Mouse (Mus musculus) myocyte (in vitro differentiated cells): ENCODE measurements around the gene Mettl1. TPM values are rescaled to one million over a fixed set of nuclear protein-coding genes. Genes with fewer than 3 reads are reported as not detected.
A peak's percentile ranks its signal among the peaks of the same experiment; 100 is the strongest.

Experiments
- H3K27me3 ChIP-seq: one replicate; pipeline ENCODE4 v1.6.1; 2011; ENCODE audit not compliant: control insufficient read depth, insufficient read depth, insufficient read length
- H3K36me3 ChIP-seq: one replicate; pipeline ENCODE4 v1.6.1; 2011; ENCODE audit not compliant: control insufficient read depth, insufficient read depth
- H3K4me2 ChIP-seq: one replicate; pipeline ENCODE4 v1.6.1; 2011; ENCODE audit warnings: low read depth, control low read depth
- H3K4me3 ChIP-seq: one replicate; pipeline ENCODE4 v1.5.1; 2011; ENCODE audit warnings: mild to moderate bottlenecking, control low read depth, moderate library complexity
- H3K79me2 ChIP-seq: one replicate; pipeline ENCODE4 v1.6.1; 2011; ENCODE audit not compliant: control insufficient read depth, insufficient read depth
- H3ac ChIP-seq: one replicate; pipeline ENCODE4 v1.6.1; 2011; ENCODE audit not compliant: control insufficient read depth, insufficient read length
- CEBPB ChIP-seq: IDR thresholded peaks from 2 replicates; pipeline ENCODE4 v1.6.1; 2011; ENCODE audit warnings: mild to moderate bottlenecking, moderate library complexity; ENCODE audit not compliant: poor library complexity, insufficient read depth, severe bottlenecking
- E2F4 ChIP-seq: IDR thresholded peaks from one replicate; pipeline ENCODE4 v1.6.1; 2011; ENCODE audit warnings: mild to moderate bottlenecking, control low read depth, moderate library complexity; ENCODE audit not compliant: insufficient read depth
- MAX ChIP-seq: IDR thresholded peaks from one replicate; pipeline ENCODE4 v1.6.1; 2011; ENCODE audit warnings: low read depth, mild to moderate bottlenecking, control low read depth
- MYOD1 ChIP-seq, 3 experiments: IDR thresholded peaks; one replicate each; pipeline ENCODE4 v1.6.1; 2011; ENCODE audit warnings: control low read depth in 2 of 3, low read depth in 2 of 3, mild to moderate bottlenecking in 2 of 3, moderate library complexity in 1 of 3; ENCODE audit not compliant: insufficient read length in 2 of 3, control insufficient read depth in 1 of 3
- MYOG ChIP-seq, 3 experiments: IDR thresholded peaks; one replicate each; pipeline ENCODE4 v1.6.1; 2011; ENCODE audit warnings: control low read depth in 2 of 3, low read depth in 2 of 3, mild to moderate bottlenecking in 2 of 3; ENCODE audit not compliant: insufficient read length in 2 of 3, control insufficient read depth in 1 of 3, insufficient read depth in 1 of 3
- POLR2A ChIP-seq: IDR thresholded peaks from one replicate; pipeline ENCODE4 v1.6.1; 2011; ENCODE audit warnings: low read depth, mild to moderate bottlenecking, control low read depth, moderate library complexity; ENCODE audit not compliant: insufficient read length
- POLR2AphosphoS2 ChIP-seq: IDR thresholded peaks from one replicate; pipeline ENCODE4 v1.6.1; 2011; ENCODE audit warnings: low read depth, control low read depth; ENCODE audit not compliant: insufficient read length
- REST ChIP-seq: IDR thresholded peaks from one replicate; pipeline ENCODE4 v1.6.1; 2011; ENCODE audit warnings: mild to moderate bottlenecking, control low read depth, moderate library complexity; ENCODE audit not compliant: insufficient read depth, insufficient read length
- SRF ChIP-seq: IDR thresholded peaks from one replicate; pipeline ENCODE4 v1.6.1; 2011; ENCODE audit warnings: low read depth; ENCODE audit not compliant: control insufficient read depth, insufficient read length
- TCF12 ChIP-seq: IDR thresholded peaks from one replicate; pipeline ENCODE4 v1.6.1; 2011; ENCODE audit warnings: mild to moderate bottlenecking, control low read depth; ENCODE audit not compliant: poor library complexity, insufficient read depth, severe bottlenecking
- TCF3 ChIP-seq: IDR thresholded peaks from one replicate; pipeline ENCODE4 v1.6.1; 2011; ENCODE audit warnings: low read depth, control low read depth; ENCODE audit not compliant: insufficient read length
- USF1 ChIP-seq: IDR thresholded peaks from one replicate; pipeline ENCODE4 v1.6.1; 2011; ENCODE audit warnings: low read depth, mild to moderate bottlenecking, control low read depth, moderate library complexity
- polyA plus RNA-seq: library from polyadenylated mRNA; unstranded; fragments of >200 nt; fragmentation: generic; extraction: Trizol; gene quantifications from one replicate; pipeline ENCODE4 v1.2.1, GENCODE M21; 2012; ENCODE audit warnings: missing spikeins

Mettl1 gene
- polyA plus RNA-seq, 1 experiment, result 17.2 TPM

DNA sequence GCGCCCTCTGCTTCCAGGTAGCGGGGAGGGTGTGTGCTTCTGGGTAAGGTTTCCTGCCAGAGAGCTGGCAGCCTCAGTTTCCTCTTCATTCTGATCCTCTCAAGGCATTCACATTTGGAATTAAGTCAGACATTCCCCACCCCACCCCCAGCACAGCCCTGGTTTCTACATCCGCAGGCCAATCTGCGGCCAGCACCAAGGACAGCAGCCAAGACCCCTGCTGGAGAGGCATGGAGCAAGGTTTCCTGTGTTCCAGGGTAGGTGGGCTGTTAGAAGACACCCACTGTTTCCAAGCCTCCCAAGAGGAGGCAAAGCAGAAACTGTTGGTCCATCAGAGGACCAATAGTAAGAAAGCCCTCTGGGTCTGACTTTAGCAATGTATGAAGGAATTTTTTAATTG lies 13.4 kb downstream of the Mettl1 start:
- Histone ChIP-seq H3ac (no peak overlapping the region), H3K27me3 (peaks cover 2% of the 10 kb centered on the region), H3K79me2 (no peaks in the 10 kb centered on the region), H3K4me2 (no peak overlapping the region), H3K4me3 (no peak overlapping the region), H3K36me3 (no peaks in the 10 kb centered on the region)
- TF ChIP-seq REST, result peak; percentile 84
- no peak for TF ChIP-seq MAX
- no peak for TF ChIP-seq E2F4

DNA sequence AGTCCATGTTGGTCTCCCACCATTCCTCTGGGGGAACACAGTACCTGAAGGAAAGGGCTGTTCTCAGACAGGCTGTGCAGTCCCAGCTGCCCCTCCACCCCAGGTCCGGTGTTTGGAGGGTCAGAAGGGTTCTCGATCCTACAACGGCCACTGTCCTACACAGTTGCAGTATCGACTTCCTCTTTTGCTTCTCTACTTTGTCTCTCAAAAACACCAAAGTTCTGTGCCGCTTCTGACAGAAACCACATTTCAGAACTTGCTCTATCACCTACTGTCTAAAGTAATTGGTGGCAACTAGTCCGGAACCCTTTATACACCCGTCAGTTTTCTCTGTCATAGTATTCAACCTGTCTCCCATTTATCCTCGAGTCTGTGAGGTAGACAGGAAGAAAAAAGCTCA lies 14.2 kb downstream of the Mettl1 start:
- Histone ChIP-seq H3K4me2 (no peak overlapping the region), H3K79me2 (no peaks in the 10 kb centered on the region), H3K36me3 (no peaks in the 10 kb centered on the region), H3K27me3 (no peaks in the 10 kb centered on the region), H3ac (no peak overlapping the region), H3K4me3 (no peak overlapping the region)
- TF ChIP-seq SRF (no peak), MYOG (IDR thresholded peaks at IDR 0.05; ENCODE audit: control insufficient read depth in 1 of 3, insufficient read depth in 1 of 3, insufficient read length in 2 of 3, low read depth in 2 of 3) (no peak), TCF3 (no peak), USF1 (no peak), POLR2AphosphoS2 (no peak), MYOD1 (IDR thresholded peaks at IDR 0.05; ENCODE audit: control insufficient read depth in 1 of 3, insufficient read length in 2 of 3, low read depth in 2 of 3) (no peak), POLR2A (no peak), E2F4 (no peak), TCF12 (no peak), REST (no peak), CEBPB (no peak), MAX (no peak)

DNA sequence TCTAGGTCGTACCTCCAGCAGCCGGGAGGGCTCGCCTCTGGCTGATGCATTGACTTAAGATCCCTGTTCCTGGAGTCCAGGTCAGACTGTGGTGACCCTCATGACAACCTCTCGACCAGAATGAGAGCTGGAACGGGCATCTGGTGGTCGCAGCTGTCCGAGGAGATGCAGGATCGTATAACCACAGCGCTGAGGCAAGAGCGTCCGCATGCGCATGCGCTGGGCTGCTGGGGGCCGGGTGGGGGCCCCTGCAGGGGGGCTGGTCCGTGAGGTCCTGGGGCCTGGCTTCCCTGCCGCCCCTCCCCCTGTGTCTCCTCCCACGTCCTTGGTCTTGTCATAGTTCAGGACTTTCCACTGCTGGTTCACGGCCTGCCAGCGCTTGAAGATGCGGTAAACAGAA lies 15.3 kb downstream of the Mettl1 start:
- TF ChIP-seq POLR2A (no peak), MYOG (IDR thresholded peaks at IDR 0.05; ENCODE audit: control insufficient read depth in 1 of 3, insufficient read depth in 1 of 3, insufficient read length in 2 of 3, low read depth in 2 of 3) (no peak), SRF (no peak), TCF3 (no peak), TCF12 (no peak), POLR2AphosphoS2 (no peak), CEBPB (no peak), MYOD1 (IDR thresholded peaks at IDR 0.05; ENCODE audit: control insufficient read depth in 1 of 3, insufficient read length in 2 of 3, low read depth in 2 of 3) (no peak), USF1 (no peak), E2F4 (no peak), REST (no peak), MAX (no peak)
- no peaks in the 10 kb centered on the region for H3K27me3 ChIP-seq
- H3K4me2 ChIP-seq, result no peak overlapping the region
- no peak overlapping the region for H3K4me3 ChIP-seq
- no peak overlapping the region for H3ac ChIP-seq
- H3K79me2 ChIP-seq, result no peaks in the 10 kb centered on the region
- H3K36me3 ChIP-seq, result no peaks in the 10 kb centered on the region

DNA sequence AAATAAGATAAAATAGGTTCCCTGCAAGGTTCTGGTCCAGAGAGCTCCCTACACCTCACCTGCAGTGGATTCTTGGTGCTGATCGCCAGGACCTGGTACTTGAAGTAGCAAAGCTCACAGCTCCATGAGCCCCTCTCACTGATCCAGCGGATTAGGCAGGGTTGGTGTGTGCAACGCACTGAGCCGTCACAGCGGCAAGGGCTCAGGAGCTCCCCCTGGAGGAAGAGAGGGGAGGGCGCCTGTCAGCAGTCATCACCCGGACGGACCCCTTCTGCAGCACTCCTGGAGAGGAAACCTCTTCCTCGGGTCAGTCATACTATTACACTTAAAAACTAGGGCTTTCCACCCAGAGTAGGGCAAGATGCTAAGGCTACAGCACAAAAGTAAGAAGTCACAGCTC lies 16.9 kb downstream of the Mettl1 start:
- H3K36me3 ChIP-seq, result no peaks in the 10 kb centered on the region
- H3K27me3 ChIP-seq, result no peaks in the 10 kb centered on the region
- H3K4me3 ChIP-seq, result no peak overlapping the region
- H3ac ChIP-seq, result no peak overlapping the region
- H3K4me2 ChIP-seq, result peak overlapping the region; percentile 51
- no peaks in the 10 kb centered on the region for H3K79me2 ChIP-seq
- TF ChIP-seq TCF3 (no peak), POLR2A (no peak), REST (no peak), E2F4 (no peak)

DNA sequence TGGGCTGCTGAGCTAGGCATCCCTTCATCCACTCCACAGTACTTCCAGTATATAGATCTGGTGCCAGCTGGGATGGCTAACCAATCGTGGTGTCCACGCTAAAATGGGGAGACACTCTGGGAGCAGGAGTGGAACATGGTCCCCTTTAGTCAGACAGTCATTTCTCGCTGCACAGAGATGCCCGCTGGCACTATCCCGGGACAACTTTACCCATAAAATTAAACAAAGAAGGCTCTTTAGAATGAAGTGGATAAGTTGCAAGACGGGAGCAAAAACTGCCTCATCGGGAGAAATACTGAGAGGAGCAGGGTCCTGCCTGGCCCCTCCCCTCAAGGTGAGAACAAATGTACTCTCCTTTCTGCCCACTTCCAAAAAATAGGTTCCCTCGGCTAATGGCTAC lies 17.5 kb downstream of the Mettl1 start:
- Histone ChIP-seq H3K36me3 (no peaks in the 10 kb centered on the region), H3K4me2 (peak overlapping the region; percentile 51), H3K4me3 (no peak overlapping the region), H3ac (no peak overlapping the region), H3K79me2 (peaks cover 2% of the 10 kb centered on the region), H3K27me3 (no peaks in the 10 kb centered on the region)
- TF ChIP-seq USF1 (no peak), POLR2AphosphoS2 (no peak), POLR2A (no peak), CEBPB (no peak), REST (no peak)
